Mouse (Mus musculus): ENCODE measurements around the gene Ncoa7.
"Not testable (repeated sequence)": the region's sequence is repeated elsewhere in the genome, so short reads cannot be mapped to it uniquely, and the experiment has no call there.

Gene Ncoa7

DNA sequence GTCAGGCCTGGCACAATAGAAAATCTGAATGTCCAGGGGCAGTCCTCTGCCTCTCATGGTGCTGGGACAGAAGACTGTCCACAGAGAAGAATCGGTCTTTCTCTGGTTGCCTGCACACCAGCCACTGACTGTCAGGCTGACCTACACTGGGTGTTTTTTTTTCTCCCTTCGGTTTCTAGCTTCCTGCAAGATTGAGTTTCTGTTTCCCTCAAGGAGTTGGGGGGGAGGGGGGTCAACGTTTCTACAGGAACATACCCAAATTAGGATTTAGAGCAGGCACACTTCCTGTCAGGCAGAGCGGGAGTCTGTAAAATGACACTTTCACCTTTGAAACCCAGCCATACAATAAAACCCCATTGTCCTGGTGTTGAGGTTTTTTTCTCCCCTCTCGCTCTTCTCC lies 147.5 kb downstream of the Ncoa7 start:
- DNase-seq = no peak

DNA sequence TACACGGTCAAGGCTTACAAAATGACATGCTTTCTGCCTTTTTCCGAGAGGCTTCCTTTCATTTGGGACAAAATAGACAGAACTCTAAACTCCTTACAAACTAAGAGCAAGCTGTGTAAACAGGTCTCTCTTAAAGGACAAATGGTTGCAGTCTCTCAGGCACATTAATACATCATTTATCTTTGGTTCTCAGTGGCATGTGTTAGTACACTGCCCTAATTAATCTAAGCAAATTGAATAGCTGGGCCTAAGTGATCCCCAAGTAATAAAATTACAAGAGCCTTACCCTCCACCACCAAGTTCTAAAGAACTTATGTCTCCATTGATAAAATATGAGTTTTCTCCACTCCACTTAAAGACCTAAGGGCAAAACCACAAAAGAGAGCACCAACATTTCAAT lies 155.4 kb downstream of the Ncoa7 start:
- no peak for DNase-seq

DNA sequence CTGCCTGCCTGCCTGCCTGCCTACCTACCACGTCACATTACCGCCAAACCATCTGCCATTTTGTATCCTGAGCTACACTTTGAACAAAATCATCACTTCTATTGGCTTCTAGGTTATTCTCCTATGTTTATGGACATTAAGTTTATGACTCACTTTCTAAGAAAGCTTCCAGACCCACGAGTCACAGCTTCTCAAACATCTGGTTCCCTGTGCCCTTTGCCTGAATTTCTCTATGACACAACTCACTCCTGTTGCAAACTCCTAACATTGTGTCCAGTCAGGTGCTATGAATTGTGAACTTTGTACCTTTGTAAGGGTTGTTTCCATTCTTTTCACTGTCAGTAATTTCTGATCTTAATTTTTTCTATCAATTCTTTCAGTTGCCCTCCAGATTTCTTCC lies 164.9 kb downstream of the Ncoa7 start:
- DNase-seq = no peak

- DNase-seq = not testable (repeated sequence)
Observed at GRCm38 (mm10) chr10:30636474-30637154, 166.5 kb downstream of the Ncoa7 start.

- DNase-seq = no peak
Observed at GRCm38 (mm10) chr10:30632718-30633117, 170.4 kb downstream of the Ncoa7 start.

GRCm38 (mm10) chr10:30629977-30630376 lies 173.1 kb downstream of the Ncoa7 start:
- no peak for DNase-seq

DNA sequence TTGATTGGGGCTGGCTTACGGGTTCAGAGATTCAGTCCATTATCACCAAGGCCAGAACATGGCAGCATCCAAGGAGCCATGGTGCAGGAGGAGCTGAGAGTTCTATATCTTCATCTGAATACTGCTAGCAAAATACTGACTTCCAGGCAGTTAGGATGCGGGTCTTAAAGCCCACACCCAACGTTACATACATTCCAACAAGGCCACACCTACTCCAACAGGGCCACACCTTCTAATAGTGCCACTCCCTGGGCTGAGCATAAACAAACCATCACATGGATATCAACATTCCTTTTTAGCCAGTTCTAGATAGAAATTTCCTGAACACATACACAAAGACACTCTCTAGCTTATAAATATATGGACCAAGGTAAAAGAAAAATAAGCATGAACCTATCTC lies 173.6 kb downstream of the Ncoa7 start, which contains the start of gene Hint3:
Gene Hint3, minus strand, starts transcription at position 120 of the 400 bp plus-strand sequence.
- no peak for DNase-seq

- DNase-seq = not testable (repeated sequence)
Observed at GRCm38 (mm10) chr10:30628444-30628843, 174.7 kb downstream of the Ncoa7 start.

GRCm38 (mm10) chr10:30627548-30627947 lies 175.6 kb downstream of the Ncoa7 start:
- DNase-seq = no peak

- no peak for DNase-seq
Observed at GRCm38 (mm10) chr10:30624161-30625019, 178.7 kb downstream of the Ncoa7 start.

DNA sequence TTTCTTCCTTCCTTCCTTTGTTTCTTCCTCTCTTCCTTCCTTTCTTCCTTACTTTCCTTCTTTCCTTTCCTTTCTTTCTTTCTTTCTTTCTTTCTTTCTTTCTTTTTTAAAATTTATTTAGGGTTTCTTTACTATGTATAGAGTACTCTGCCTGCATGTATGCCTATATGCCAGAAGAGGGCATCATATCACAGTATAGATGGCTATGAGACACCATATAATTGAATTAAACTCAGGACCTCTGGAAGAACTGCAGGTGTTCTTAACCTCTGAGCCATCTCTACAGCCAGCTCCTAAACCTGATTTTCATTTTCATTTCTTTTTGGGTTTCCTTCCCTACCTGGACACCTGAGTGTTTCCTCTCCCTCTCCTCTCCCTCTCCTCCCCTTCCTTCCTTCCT lies 180.2 kb downstream of the Ncoa7 start:
- no peak for DNase-seq

DNA sequence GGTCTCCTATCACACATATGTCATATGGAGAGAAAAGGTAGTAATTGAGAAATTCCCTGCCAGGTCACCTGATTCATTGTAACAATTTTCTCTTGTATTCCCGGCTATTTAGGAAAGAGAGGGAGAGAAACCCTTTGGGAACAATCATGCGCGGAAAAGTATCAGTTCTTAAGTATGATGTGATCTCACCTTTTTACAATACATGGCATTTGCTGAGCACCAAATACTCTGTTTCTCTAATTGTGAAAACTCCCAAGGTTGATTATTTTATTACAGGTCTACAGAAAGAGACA lies 184.3 kb downstream of the Ncoa7 start:
- no peak for DNase-seq

GRCm38 (mm10) chr10:30618091-30618917 lies 184.8 kb downstream of the Ncoa7 start:
- peak; percentile 99 for DNase-seq

GRCm38 (mm10) chr10:30613039-30613438 lies 190.1 kb downstream of the Ncoa7 start:
- no peak for DNase-seq

DNA sequence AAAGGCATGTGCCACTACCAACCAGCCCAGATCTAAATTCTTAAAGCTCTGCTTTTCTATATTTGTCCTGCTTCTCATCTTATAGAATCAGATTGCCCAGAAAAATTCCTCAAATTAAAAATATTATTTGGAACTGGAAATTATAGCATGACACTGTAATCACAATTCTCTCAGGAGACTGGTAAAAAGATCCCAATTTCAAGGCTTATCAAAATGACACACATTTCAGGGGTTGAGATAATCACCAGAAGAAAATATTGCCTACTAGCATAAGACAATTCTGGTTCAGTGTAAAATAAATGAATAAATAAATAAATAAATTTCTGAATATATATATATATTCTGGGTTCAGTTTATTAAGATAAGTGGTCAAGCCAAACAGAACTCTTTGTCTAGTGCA lies 193.5 kb downstream of the Ncoa7 start:
- DNase-seq = no peak

- DNase-seq = no peak
Observed at GRCm38 (mm10) chr10:30608109-30608508, 195.0 kb downstream of the Ncoa7 start.

- peak; percentile 86 for DNase-seq
Observed at GRCm38 (mm10) chr10:30600542-30600966, 202.6 kb downstream of the Ncoa7 start, which contains the start of gene Trmt11. TSS of gene Trmt11 (minus strand) at chr10:30600749.

GRCm38 (mm10) chr10:30600094-30600534 lies 203.0 kb downstream of the Ncoa7 start:
- no peak for DNase-seq

GRCm38 (mm10) chr10:30587037-30587436 lies 216.1 kb downstream of the Ncoa7 start:
- no peak for DNase-seq

DNA sequence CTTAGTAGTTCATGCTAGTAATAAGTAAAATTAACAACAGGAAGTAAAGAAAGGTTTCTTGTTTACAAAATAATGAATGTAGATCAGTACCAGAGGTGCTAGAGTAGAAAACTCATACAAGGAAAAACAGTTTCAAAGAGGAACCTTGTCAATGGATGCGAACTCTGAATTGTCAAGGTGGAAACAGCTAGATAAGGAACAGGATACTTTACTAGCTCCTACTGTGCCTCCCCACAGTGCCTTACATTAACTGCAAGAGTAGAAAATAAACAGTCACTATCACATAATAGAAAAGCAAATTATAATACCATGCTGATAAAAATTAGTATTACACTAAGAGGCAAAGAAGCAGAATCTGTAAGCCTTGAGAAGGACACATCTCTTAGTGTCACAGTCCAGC lies 217.4 kb downstream of the Ncoa7 start:
- DNase-seq = no peak

Data from cerebellum, adult 11 months (tissue).